Mouse (Mus musculus): Measurements from ENCODE around the gene Ntn5.
"Not testable (repeated sequence)": the region's sequence is repeated elsewhere in the genome, so short reads cannot be mapped to it uniquely, and the experiment has no call there.

The Ntn5 gene

GRCm38 (mm10) chr7:45683396-45684050, at the start of gene Ntn5:
TSS of gene Ntn5 (plus strand) at chr7:45684022.
- peak; percentile 61 for DNase-seq (ENCODE audit: low read depth)

DNA sequence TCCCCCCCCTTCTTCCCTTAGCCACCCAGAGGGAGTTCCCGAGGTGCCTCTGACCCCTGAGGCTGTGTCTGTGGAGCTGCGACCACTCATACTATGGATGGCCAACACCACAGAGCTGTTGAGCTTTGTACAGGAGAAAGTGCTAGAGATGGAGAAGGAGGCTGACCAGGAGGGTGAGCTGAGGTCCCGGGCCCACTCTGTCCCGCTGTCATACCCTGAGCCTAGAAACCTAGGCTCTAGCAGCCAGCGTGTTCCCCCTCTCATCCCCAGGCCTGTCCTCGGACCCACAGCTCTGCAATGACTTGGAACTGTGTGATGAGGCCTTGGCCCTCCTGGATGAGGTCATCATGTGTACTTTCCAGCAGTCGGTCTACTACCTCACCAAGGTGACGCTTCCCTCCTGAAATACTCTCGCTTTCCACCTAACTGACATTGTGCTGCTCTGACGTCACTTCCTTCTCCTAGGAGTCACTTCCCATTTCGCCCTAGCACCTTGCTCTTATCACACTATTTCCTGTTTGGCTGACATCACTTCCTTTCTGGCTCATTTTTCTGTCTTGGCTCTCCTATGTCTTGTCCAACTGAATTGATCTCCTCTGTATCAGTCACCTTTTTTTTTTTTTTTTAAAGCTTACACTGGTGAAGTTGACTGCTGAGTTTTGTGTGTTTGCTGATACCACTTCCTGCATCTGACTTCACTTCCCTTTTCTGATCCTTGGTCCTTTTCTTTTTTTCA, 48.7 kb upstream of the Ntn5 start:
- peak; percentile 46 for DNase-seq (ENCODE audit: low read depth)

DNA sequence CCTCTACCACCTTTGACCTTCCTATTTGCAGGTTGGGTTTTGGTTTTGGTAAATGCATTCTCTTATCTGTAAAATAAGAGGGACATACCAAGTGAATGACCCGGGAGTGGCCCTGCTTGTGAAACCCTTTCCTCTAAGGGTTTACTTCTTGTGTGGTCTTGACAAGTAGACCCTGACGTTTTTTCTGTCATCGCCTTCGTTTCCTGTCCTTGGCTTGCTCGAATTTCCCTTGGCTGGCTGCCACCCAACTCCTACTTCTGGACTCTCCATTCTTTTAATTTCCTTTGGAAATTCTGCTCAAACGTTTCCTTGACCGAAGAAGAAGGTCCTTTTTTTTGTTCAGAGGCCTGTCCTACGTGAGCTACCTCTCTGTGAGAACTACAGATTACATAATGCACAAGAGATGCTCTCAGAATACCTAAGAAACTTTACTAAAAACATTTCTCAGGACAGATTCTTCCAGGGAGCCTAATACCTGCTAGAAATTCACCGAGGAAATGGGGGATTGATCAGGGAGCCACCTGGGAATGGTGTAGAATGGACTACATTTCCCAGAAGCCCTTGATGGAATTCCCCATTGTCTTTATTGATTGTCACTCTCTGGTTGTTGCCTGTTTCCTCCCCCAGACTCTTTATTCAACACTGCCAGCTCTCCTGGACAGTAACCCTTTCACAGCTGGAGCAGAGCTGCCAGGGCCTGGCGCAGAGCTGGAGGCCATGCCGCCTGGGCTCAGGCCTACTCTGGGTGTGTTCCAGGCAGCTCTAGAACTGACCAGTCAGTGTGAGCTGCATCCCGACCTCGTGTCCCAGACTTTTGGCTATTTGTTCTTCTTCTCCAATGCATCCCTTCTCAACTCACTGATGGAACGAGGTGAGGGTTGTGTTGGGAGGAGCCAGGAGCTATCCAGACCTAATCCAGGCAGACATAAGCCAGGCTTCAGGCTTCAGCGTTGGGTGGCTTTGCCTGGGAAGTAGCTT, 47.8 kb upstream of the Ntn5 start:
- DNase-seq (ENCODE audit: low read depth), result no peak

DNA sequence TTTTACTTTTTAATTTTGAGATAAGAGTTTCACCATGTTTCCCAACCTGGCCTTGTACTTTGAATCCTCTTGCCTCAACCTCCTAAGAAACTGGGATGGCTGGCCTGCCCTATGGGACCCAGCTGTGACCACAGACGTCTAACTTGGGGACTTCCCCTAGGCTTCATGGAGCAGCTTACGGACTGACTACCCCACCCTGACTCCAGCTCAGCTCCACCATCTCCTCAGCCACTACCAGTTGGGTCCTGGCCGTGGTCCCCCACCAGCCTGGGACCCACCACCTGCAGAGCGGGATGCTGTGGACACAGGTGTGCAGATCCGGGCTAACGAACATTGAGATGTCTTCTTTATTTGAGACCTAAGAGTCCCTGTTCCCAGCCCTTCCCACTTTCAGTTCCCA, 46.1 kb upstream of the Ntn5 start:
- no peak for DNase-seq (ENCODE audit: low read depth)

GRCm38 (mm10) chr7:45638623-45639401, 45.0 kb upstream of the Ntn5 start:
- DNase-seq (ENCODE audit: low read depth), result no peak

GRCm38 (mm10) chr7:45639561-45640027, 44.2 kb upstream of the Ntn5 start, which contains the start of gene Mamstr:
TSS of gene Mamstr (plus strand) at chr7:45639977.
- no peak for DNase-seq (ENCODE audit: low read depth)

DNA sequence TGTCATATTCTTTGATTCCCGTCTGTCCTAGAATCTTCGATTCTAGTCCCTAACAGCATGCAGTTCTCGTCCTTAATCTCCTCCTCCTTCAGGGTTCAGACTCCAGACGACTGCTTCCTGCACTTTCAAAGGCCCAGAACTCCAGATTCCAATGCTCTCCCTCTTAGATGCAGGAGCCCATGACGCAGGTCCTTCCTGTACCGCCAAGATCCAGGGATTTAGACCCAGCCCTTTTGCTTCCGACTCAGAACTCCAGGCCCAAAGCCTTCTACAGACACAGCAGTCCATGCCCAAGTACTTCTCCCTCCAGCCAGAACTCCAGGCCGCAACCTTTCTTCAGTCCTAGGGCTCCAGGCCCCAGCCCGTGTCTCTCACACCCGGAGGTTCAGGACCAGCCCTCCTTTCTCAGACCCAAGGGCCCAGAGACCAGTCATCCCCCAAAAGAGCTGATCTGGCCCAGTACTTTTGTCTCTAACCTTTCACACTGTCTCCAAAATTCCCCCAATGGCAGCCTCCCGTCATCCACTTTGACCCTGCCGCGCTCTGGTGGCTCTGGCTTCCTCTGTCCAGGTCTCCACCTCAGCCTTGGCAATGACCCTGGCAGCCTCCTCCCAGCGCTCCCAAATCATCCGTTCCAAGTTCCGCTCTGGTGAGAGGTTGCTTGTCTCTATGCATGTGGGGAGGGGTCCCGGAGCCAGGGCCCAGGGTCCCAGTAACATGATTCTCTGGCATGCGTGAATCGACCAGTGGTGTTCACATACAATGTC, 43.4 kb upstream of the Ntn5 start:
- no peak for DNase-seq (ENCODE audit: low read depth)

DNA sequence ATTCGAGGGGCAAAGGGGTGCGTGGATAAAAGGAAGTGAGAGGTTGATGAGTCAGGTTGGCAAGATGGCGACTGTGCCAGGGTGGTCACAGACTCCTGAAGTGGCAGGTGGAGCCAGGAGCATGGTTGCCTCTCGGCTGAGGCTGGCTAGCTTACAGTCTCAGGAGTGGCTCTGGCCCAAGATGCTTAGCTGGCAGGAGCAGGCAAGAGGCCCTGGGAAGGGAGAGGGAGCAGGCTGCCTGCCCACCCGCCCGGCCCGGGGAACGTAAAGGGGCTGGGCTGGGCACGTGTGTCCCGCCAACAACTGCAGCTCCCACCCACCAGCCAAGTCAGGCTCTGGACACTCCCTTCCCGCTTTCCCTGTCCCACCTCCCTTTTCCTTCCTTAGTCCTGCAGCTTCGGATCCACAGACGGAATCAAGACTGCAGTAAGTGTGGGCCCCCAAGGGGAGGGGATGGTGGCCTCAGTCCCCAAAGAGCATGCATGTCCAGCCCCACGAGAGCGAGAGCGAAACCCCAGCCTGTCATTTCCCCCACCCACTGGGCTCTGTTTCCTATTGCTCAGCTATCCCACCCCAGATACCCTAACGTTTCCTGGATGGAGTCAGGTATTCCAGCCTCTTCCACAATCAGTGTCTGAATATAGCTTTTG, 42.3 kb upstream of the Ntn5 start:
- no peak for DNase-seq (ENCODE audit: low read depth)

DNA sequence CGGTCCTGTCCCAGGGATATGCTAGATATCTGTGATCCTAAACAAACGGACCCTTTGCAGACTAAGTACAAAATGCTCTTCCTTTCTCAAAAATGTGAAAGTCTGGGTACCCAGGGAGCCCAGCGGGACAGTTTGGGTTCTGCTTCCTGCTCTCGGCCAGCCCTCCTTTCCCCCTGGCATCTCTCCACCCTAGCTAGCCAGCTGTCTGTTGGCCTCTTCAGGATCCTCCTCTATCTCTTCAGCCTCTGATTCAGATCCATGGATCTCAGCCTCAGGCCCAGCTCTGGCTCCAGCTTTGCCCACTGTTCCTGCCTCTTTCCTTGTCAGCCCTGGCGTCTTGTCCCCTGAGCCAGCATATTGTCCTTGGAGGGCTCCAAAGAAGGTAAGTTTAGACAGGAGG, 41.7 kb upstream of the Ntn5 start:
- DNase-seq (ENCODE audit: low read depth), result no peak

- DNase-seq (ENCODE audit: low read depth), result peak; percentile 24
These were observed 41.1 kb upstream of the Ntn5 start for GRCm38 (mm10) chr7:45642503-45643255.

- DNase-seq (ENCODE audit: low read depth), result peak; percentile 93
These were observed 40.2 kb upstream of the Ntn5 start for GRCm38 (mm10) chr7:45643441-45644178.

GRCm38 (mm10) chr7:45644183-45644582, 39.6 kb upstream of the Ntn5 start:
- DNase-seq (ENCODE audit: low read depth), result peak; percentile 36

DNA sequence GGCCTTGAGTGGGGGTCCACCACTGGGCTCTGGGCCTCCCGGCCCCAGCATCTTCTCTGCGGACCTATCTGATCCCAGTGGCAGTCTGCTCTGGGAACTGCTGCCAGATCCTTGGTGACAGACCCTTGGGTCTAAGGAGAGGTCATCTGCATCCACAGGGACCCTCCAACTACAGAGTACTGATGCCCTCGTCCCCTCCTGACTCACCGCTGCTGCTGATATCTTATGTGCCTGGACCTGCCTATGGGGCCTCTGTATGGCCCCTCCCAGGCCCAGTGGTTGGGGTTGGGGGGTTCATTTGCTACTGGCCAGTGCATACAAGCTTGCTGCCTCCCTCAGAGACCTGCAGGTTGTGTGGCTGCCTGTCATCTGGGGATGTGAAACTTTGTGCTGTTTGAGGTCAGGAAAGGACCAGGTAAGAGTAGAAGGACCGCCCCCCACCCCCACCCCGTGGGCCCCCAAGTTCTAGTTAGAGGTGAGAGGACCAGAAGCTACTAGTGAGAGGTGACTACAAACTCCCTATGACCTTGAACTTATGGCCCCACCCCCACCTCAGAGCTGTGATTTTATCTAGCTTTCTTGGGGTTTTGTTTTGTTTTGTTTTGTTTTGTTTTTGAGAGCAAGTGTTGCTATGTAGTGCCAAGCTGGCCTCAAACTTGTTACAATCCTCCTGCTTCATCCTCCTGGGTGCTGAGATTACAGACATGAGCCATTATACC, 38.8 kb upstream of the Ntn5 start:
- peak; percentile 31 for DNase-seq (ENCODE audit: low read depth)

DNA sequence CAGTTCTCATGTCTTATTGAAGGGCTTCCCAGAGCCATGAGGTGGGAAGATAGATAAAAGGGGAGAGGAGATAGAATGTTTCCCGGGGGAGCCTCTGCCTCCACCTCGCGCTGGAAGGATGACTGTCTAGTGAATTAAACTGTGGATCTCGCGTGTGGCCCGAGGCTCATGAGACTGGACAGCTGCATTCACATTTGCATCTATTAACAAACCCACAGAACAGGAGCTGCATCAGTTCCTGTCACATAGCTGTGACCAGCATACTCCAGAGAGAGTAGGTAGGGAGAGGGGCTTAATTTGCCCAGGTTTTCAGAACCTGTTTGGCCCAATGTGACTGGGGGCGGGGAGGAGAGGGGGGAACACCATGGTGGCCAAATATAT, 38.2 kb upstream of the Ntn5 start:
- DNase-seq (ENCODE audit: low read depth), result no peak

DNA sequence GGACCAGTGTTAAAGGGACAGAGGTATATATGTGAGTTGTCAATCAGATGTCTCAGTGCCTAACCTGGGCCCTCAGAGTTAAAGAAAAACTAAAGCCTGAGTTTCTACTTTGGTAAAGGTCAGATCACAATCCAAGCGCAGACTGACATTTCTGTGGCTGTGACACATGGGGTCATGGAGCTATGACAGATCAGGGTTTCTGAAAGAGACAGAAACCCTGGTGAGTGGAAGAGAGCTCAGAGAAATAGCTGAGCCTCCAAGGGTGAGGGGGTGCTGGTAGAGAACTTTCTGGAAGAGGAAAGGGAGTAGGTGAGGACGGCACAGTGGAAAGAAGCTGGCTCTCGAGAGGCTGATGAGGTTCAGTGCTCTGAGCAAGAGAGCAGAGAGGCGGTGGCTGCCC, 37.2 kb upstream of the Ntn5 start:
- DNase-seq (ENCODE audit: low read depth), result no peak

DNA sequence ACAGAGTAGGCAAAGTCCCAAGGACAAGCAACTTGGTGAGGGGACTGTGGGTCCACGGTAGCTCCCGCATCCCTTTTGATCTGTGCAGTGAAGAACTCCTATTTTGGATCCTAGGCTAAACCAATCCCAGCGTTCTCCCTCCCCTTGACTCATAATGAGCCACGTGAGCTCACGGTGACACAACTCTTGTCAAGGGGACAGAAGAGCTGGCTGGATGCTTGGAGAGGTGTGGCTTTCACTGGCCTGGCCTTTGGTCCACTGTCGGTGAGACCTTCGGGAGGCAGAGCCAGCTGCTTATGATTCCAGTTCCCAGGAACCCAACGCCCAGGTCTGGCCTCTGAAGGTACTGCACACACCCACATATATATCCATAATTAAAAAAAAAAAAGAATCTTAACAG, 34.5 kb upstream of the Ntn5 start:
- DNase-seq (ENCODE audit: low read depth), result no peak

DNA sequence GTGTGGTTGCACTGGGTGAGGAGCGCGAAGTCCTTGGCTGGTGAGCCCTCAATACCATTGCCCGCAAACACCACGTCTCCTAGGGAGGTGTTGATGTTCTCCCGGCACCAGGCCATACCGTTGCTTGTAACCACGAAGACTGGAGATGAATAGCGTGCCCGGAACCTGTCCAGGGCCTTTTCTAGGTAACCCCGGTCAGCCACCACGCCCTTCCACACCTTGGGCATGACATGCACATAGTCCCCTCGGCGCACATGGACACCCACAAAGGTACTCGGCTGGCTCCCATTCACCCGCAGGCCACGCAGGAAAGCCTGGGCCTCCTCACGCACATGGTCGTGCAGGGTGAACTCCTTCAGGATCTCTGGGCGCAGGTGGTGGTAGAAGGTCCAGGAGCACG, 33.3 kb upstream of the Ntn5 start:
- not testable (repeated sequence) for DNase-seq (ENCODE audit: low read depth)

DNA sequence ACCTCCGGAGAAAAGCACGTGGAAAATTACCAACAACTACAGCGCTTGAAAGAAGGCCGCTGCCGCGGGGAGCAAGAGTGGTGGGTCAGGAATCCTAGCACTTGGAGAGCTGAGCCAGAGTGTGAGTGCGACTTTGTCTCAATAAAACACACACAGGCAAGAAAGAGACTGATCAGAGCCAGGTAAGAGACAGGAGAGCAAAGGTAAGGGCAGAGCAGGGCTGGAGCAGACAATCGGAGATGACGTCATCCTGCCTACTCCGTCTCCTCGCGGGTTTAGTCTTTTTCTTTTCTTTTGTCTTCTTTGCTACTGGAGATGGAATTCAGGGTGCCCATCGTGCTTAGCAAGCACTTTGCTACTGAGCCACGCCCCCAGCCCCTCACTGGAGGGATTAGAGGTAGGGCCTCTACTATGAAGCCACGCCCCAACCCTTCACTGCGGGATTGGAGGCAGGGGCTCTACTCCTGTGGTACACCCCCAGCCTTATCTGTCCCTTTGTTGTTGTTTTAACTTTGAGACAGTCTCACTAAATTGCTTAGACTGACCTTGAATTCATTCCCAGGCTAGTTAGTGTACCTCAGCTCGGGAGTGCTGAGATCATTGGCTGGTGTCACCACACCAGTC, 29.3 kb upstream of the Ntn5 start:
- no peak for DNase-seq (ENCODE audit: low read depth)

Data from naive thymus-derived CD4-positive, alpha-beta T cell, adult 2 months (primary cell).